Mouse (Mus musculus): ENCODE data around the gene Vangl2. TPM values are rescaled to one million over a fixed set of nuclear protein-coding genes. Genes with fewer than 3 reads are reported as not detected.

The Vangl2 gene
- polyA plus RNA-seq, 1 experiment from 2014 or later, result 28.6 TPM

- Histone ChIP-seq H3K36me3 (replicated peaks; ENCODE audit: control insufficient read depth, insufficient read depth, low read depth, low read length) (no peaks in the 10 kb centered on the region), H3K4me3 (ENCODE audit: low read depth, low read length) (no peak overlapping the region), H3K9me3 (replicated peaks; ENCODE audit: control insufficient read depth, low read length) (no peaks in the 10 kb centered on the region), H3K27me3 (ENCODE audit: control insufficient read depth, insufficient read depth, low read length) (no peaks in the 10 kb centered on the region), H3K9ac (replicated peaks; ENCODE audit: low read length) (no peak overlapping the region), H3K4me2 (ENCODE audit: low read depth, low read length) (no peak overlapping the region), H3K4me1 (ENCODE audit: control insufficient read depth, insufficient read depth, low read length) (no peaks in the 10 kb centered on the region), H3K27ac (replicated peaks; ENCODE audit: low read depth, low read length) (no peak overlapping the region)
- DNase-seq (ENCODE audit: low spot score) (no peak), ATAC-seq (replicated peaks; ENCODE audit: insufficient number of reproducible peaks, low FRiP score, low TSS enrichment, low read depth) (no peak)
- 77% methylated on average over 6 of the region's 6 CpGs for WGBS
Observed at GRCm38 (mm10) chr1:171966054-171966790, 62.0 kb downstream of the Vangl2 start.

DNA sequence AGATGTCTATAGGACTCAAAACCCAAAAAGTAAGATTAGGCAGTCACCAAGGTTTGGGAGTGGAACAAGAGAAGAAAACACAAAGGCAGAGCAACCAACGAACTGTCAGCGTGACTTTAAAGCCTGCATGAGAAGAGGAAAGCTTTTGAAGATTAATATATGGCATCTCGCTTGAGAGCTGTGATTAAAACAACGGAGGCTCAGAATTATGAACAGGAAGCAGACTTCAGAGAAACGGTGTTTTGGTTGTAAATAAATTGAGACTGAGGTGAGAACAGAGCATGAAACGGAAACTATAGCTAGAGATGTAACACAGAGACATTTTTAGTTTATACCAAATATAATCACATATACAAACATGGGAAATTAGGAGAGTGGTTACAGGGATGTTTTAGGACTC is 64.6 kb downstream of the Vangl2 start:
- H3K36me3 ChIP-seq (replicated peaks; ENCODE audit: control insufficient read depth, insufficient read depth, low read depth, low read length), result no peaks in the 10 kb centered on the region
- no peak overlapping the region for H3K27ac ChIP-seq (replicated peaks; ENCODE audit: low read depth, low read length)
- no peak overlapping the region for H3K4me2 ChIP-seq (ENCODE audit: low read depth, low read length)
- H3K4me3 ChIP-seq (ENCODE audit: low read depth, low read length), result no peak overlapping the region
- H3K9me3 ChIP-seq (replicated peaks; ENCODE audit: control insufficient read depth, low read length), result no peaks in the 10 kb centered on the region
- ATAC-seq (replicated peaks; ENCODE audit: insufficient number of reproducible peaks, low FRiP score, low TSS enrichment, low read depth) (no peak), DNase-seq (ENCODE audit: low spot score) (no peak)
- 82% methylated on average over 6 of the region's 6 CpGs for WGBS
- no peaks in the 10 kb centered on the region for H3K4me1 ChIP-seq (ENCODE audit: control insufficient read depth, insufficient read depth, low read length)
- no peaks in the 10 kb centered on the region for H3K27me3 ChIP-seq (ENCODE audit: control insufficient read depth, insufficient read depth, low read length)
- no peak overlapping the region for H3K9ac ChIP-seq (replicated peaks; ENCODE audit: low read length)

- 83% methylated on average over 6 of the region's 6 CpGs for WGBS
- Histone ChIP-seq H3K4me3 (ENCODE audit: low read depth, low read length) (no peak overlapping the region), H3K9me3 (replicated peaks; ENCODE audit: control insufficient read depth, low read length) (no peaks in the 10 kb centered on the region), H3K4me2 (ENCODE audit: low read depth, low read length) (no peak overlapping the region), H3K36me3 (replicated peaks; ENCODE audit: control insufficient read depth, insufficient read depth, low read depth, low read length) (no peaks in the 10 kb centered on the region), H3K9ac (replicated peaks; ENCODE audit: low read length) (no peak overlapping the region), H3K4me1 (ENCODE audit: control insufficient read depth, insufficient read depth, low read length) (no peaks in the 10 kb centered on the region), H3K27me3 (ENCODE audit: control insufficient read depth, insufficient read depth, low read length) (no peaks in the 10 kb centered on the region), H3K27ac (replicated peaks; ENCODE audit: low read depth, low read length) (no peak overlapping the region)
- ATAC-seq (replicated peaks; ENCODE audit: insufficient number of reproducible peaks, low FRiP score, low TSS enrichment, low read depth), result no peak
- no peak for DNase-seq (ENCODE audit: low spot score)
Observed at GRCm38 (mm10) chr1:171961704-171962103, 66.5 kb downstream of the Vangl2 start.

DNA sequence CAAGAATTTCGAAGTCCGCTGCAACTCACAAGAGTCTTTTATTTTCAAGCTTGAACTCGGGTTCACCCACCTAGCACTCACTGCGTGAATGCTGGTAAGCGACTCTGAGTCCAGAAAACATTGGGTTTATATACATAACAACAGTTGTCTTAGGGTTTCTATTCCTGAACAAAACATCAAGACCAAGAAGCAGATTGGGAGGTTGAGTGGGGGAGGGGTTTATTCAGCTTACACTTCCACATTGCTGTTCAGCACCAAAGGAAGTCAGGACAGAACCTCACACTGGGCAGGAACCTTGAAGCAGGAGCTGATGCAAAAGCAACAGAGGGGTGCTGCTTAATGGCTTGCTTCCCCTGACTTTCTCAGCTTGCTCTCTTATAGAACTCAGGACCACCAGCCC is 67.5 kb downstream of the Vangl2 start:
- no peak overlapping the region for H3K27ac ChIP-seq (replicated peaks; ENCODE audit: low read depth, low read length)
- H3K4me2 ChIP-seq (ENCODE audit: low read depth, low read length), result no peak overlapping the region
- no peaks in the 10 kb centered on the region for H3K27me3 ChIP-seq (ENCODE audit: control insufficient read depth, insufficient read depth, low read length)
- no peaks in the 10 kb centered on the region for H3K9me3 ChIP-seq (replicated peaks; ENCODE audit: control insufficient read depth, low read length)
- no peak for DNase-seq (ENCODE audit: low spot score)
- 85% methylated on average over 5 of the region's 5 CpGs for WGBS
- H3K9ac ChIP-seq (replicated peaks; ENCODE audit: low read length), result no peak overlapping the region
- H3K4me3 ChIP-seq (ENCODE audit: low read depth, low read length), result no peak overlapping the region
- no peaks in the 10 kb centered on the region for H3K4me1 ChIP-seq (ENCODE audit: control insufficient read depth, insufficient read depth, low read length)
- no peaks in the 10 kb centered on the region for H3K36me3 ChIP-seq (replicated peaks; ENCODE audit: control insufficient read depth, insufficient read depth, low read depth, low read length)
- ATAC-seq (replicated peaks; ENCODE audit: insufficient number of reproducible peaks, low FRiP score, low TSS enrichment, low read depth), result no peak

DNA sequence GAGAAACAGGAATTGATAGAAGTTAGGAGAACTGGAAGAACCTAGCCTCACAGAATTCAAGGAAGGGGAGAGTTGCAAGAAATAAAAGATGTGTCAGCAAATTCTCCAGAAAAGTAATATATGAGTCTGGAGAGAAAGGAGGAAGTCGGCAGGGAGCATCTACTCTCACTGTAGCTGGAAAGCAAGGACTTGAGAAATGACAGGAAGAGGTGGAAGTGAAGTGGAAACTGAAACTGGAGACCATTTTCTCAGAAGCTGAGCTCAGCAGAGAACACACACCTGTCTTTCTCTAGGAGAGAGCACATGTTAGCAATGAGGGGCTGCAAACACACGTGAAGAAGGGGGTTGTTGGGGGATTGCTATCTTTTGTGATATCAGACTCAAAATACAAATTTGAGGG is 70.8 kb downstream of the Vangl2 start:
- no peak overlapping the region for H3K27ac ChIP-seq (replicated peaks; ENCODE audit: low read depth, low read length)
- 84% methylated on average over 2 of the region's 2 CpGs for WGBS
- H3K4me1 ChIP-seq (ENCODE audit: control insufficient read depth, insufficient read depth, low read length), result no peaks in the 10 kb centered on the region
- no peaks in the 10 kb centered on the region for H3K36me3 ChIP-seq (replicated peaks; ENCODE audit: control insufficient read depth, insufficient read depth, low read depth, low read length)
- ATAC-seq (replicated peaks; ENCODE audit: insufficient number of reproducible peaks, low FRiP score, low TSS enrichment, low read depth), result no peak
- H3K4me2 ChIP-seq (ENCODE audit: low read depth, low read length), result no peak overlapping the region
- DNase-seq (ENCODE audit: low spot score), result no peak
- no peak overlapping the region for H3K9ac ChIP-seq (replicated peaks; ENCODE audit: low read length)
- H3K9me3 ChIP-seq (replicated peaks; ENCODE audit: control insufficient read depth, low read length), result no peaks in the 10 kb centered on the region
- H3K4me3 ChIP-seq (ENCODE audit: low read depth, low read length), result no peak overlapping the region
- H3K27me3 ChIP-seq (ENCODE audit: control insufficient read depth, insufficient read depth, low read length), result no peaks in the 10 kb centered on the region

GRCm38 (mm10) chr1:171955071-171955470 is 73.2 kb downstream of the Vangl2 start:
- ATAC-seq (replicated peaks; ENCODE audit: insufficient number of reproducible peaks, low FRiP score, low TSS enrichment, low read depth) (no peak), DNase-seq (ENCODE audit: low spot score) (no peak)
- Histone ChIP-seq H3K9me3 (replicated peaks; ENCODE audit: control insufficient read depth, low read length) (no peaks in the 10 kb centered on the region), H3K4me3 (ENCODE audit: low read depth, low read length) (no peak overlapping the region), H3K9ac (replicated peaks; ENCODE audit: low read length) (no peak overlapping the region), H3K4me1 (ENCODE audit: control insufficient read depth, insufficient read depth, low read length) (no peaks in the 10 kb centered on the region), H3K27ac (replicated peaks; ENCODE audit: low read depth, low read length) (no peak overlapping the region), H3K27me3 (ENCODE audit: control insufficient read depth, insufficient read depth, low read length) (no peaks in the 10 kb centered on the region), H3K4me2 (ENCODE audit: low read depth, low read length) (no peak overlapping the region), H3K36me3 (replicated peaks; ENCODE audit: control insufficient read depth, insufficient read depth, low read depth, low read length) (no peaks in the 10 kb centered on the region)
- 77% methylated on average over 6 of the region's 6 CpGs for WGBS

Other genes starting within 250 kb of the Vangl2 start
- 0.35 and 0.66 TPM in 2 replicates for gene Cd84, start 188.7 kb downstream of the Vangl2 start, polyA plus RNA-seq (2014; fragmentation: Nextera tagmentation; extraction: Ambion mirVana)
- not detected in 2 replicates for gene Gm10521, start 132.8 kb downstream of the Vangl2 start, polyA plus RNA-seq (2014; fragmentation: Nextera tagmentation; extraction: Ambion mirVana)
- not detected in 2 replicates for gene Slamf6, start 110.9 kb downstream of the Vangl2 start, polyA plus RNA-seq (2014; fragmentation: Nextera tagmentation; extraction: Ambion mirVana)
- 4.6 and 6.5 TPM in 2 replicates for gene Nhlh1, start 29.1 kb upstream of the Vangl2 start, polyA plus RNA-seq (2014; fragmentation: Nextera tagmentation; extraction: Ambion mirVana)
- 185 and 186 TPM in 2 replicates for gene Copa, start 54.1 kb upstream of the Vangl2 start, polyA plus RNA-seq (2014; fragmentation: Nextera tagmentation; extraction: Ambion mirVana)
- 85.6 and 89.2 TPM in 2 replicates for gene Ncstn, start 54.4 kb upstream of the Vangl2 start, polyA plus RNA-seq (2014; fragmentation: Nextera tagmentation; extraction: Ambion mirVana)
- gene Pex19, start 98.3 kb upstream of the Vangl2 start, polyA plus RNA-seq (2014; fragmentation: Nextera tagmentation; extraction: Ambion mirVana), result 153 and 155 TPM in 2 replicates
- gene Dcaf8, start 119.6 kb upstream of the Vangl2 start, polyA plus RNA-seq (2014; fragmentation: Nextera tagmentation; extraction: Ambion mirVana), result 103 and 109 TPM in 2 replicates
- 121 and 123 TPM in 2 replicates for gene Pea15a, start 178.4 kb upstream of the Vangl2 start, polyA plus RNA-seq (2014; fragmentation: Nextera tagmentation; extraction: Ambion mirVana)
- gene Casq1, start 191.4 kb upstream of the Vangl2 start, polyA plus RNA-seq (2014; fragmentation: Nextera tagmentation; extraction: Ambion mirVana), result 1.7 and 2.3 TPM in 2 replicates
- not detected in 2 replicates for gene Atp1a4, start 230.0 kb upstream of the Vangl2 start, polyA plus RNA-seq (2014; fragmentation: Nextera tagmentation; extraction: Ambion mirVana)
- gene Igsf8, start 233.2 kb upstream of the Vangl2 start, polyA plus RNA-seq (2014; fragmentation: Nextera tagmentation; extraction: Ambion mirVana), result 30.1 and 36.7 TPM in 2 replicates